15 mouse cellular contexts compared by ENCODE assay signal in the genomic region with DNA sequence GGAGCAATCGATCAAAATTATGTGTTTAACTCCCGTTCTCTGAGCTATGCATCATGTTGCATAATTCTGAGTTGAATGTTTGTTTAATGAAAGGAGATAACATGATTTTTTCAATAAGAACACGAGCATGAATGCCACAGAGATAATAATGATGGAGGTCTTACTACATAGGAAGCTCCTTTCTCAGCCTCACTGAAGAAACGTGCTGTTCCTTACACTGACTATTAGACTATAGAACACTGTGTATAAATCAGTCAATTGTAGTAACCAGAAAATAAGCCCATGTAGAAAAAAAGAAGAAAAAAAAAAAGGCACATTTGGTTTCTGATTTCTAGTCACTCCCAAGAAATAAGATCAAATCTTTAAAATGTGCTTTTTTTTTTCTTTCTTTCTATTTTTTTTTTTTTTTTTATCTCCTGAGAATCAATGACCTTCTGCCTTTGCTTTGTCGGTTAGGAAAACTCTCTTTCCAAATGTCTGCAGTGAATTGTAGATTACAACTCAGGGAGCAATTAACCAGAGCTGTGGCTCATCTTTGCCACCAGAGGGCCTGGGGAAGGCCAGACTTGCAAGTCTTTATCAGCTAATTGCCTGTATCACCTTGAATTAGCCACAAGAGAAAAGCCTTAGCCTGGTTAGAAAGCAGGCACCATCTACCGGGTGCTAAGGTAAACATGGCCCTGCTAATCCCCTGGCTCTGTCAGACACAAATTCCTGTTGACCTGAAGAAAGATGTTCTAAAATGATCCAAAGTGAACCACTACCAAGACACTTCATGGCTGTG.
DNase-seq lines count a peak whose midpoint lies in the region; ATAC-seq and TF ChIP-seq lines count a peak whose summit lies in the region.
"Had no signal": no experiment of that assay in that cellular context is flagged by ENCODE, and none has a peak within 500 bp of the region (broad histone marks: within the 10 kb centered on the region; RNA-seq: fewer than 3 reads in every experiment).

No protein-coding gene starts in this region.

- 52% methylated on average over 6 of the region's 6 CpGs for WGBS in liver, adult 2 months
- 56% methylated on average over 6 of the region's 6 CpGs for WGBS in liver, embryonic 11.5 days

- TF ChIP-seq EP300 in CH12.LX (IDR thresholded peaks at IDR 0.05; ENCODE audit: low read length): no peak

- no peaks in the 10 kb centered on the region for H3K27me3 ChIP-seq in liver, adult 2 months (ENCODE audit: control insufficient read depth, insufficient read depth, low read length)
- no peaks in the 10 kb centered on the region for H3K27me3 ChIP-seq in liver, embryonic 11.5 days (replicated peaks; ENCODE audit: control insufficient read depth, insufficient read depth, low read length)
- H3K27me3 ChIP-seq in CH12.LX (replicated peaks): no peaks in the 10 kb centered on the region
- H3K27me3 ChIP-seq: neural tube, embryonic 15.5 days had no signal

- no peaks in the 10 kb centered on the region for H3K9me3 ChIP-seq in liver, embryonic 11.5 days (ENCODE audit: control insufficient read depth, low read length)
- no peaks in the 10 kb centered on the region for H3K9me3 ChIP-seq in CH12.LX (replicated peaks; ENCODE audit: low read length)
- H3K9me3 ChIP-seq in ES-E14 (ENCODE audit: control insufficient read depth, insufficient read depth, low read depth, low read length): no peaks in the 10 kb centered on the region
- H3K9me3 ChIP-seq: neural tube, embryonic 15.5 days had no signal

- dilution Hi-C loops in CH12.LX (cut with MboI; ENCODE audit: extremely low pct_ligation_motif_present, extremely low pct_unique_long_range_greater_than_20kb, low sequenced_read_pairs): no loop called here

- no peaks in the 10 kb centered on the region for H3K36me3 ChIP-seq in liver, adult 2 months (ENCODE audit: control insufficient read depth, insufficient read depth, low read length)
- H3K36me3 ChIP-seq in liver, embryonic 11.5 days (ENCODE audit: control insufficient read depth, insufficient read depth, low read length): no peaks in the 10 kb centered on the region
- H3K36me3 ChIP-seq in CH12.LX (replicated peaks in 1 of 2; ENCODE audit: control insufficient read depth in 1 of 2, insufficient read depth in 1 of 2, low read length in 1 of 2) (no peaks in the 10 kb centered on the region), ES-E14 (ENCODE audit: control insufficient read depth, insufficient read depth, low read length, poor library complexity, severe bottlenecking) (no peaks in the 10 kb centered on the region)
- H3K36me3 ChIP-seq: neural tube, embryonic 15.5 days had no signal

- H3K79me2 ChIP-seq in liver, adult 2 months (ENCODE audit: control insufficient read depth, insufficient read depth, low read length): no peaks in the 10 kb centered on the region
- H3K79me2 ChIP-seq in CH12.LX (replicated peaks; ENCODE audit: control insufficient read depth, extremely low read depth, insufficient read depth, poor library complexity, severe bottlenecking): no peaks in the 10 kb centered on the region

- no peaks in the 10 kb centered on the region for H3K4me1 ChIP-seq in liver, adult 2 months (ENCODE audit: control insufficient read depth, insufficient read depth, low read length)
- no peaks in the 10 kb centered on the region for H3K4me1 ChIP-seq in liver, embryonic 11.5 days (replicated peaks; ENCODE audit: control insufficient read depth, insufficient read depth, low read length)
- H3K4me1 ChIP-seq in CH12.LX (ENCODE audit: control insufficient read depth in 1 of 2, insufficient read depth in 2 of 2) (peaks cover 0 to 6% of the 10 kb centered on the region in 2 experiments; a peak in 2 of 4 replicates), ES-E14 (ENCODE audit: control insufficient read depth in 2 of 2, insufficient read depth in 2 of 2, low read length in 2 of 2, poor library complexity in 1 of 2) (0 out of 4 replicates have a peak, but pooled peaks cover 0 to 2% of the 10 kb centered on the region in 2 experiments)

- TF ChIP-seq CTCF in liver, adult 2 months (IDR thresholded peaks at IDR 0.05; ENCODE audit: low read depth, low read length): peak; percentile 10; the same call in 1 of the 2 replicates
- TF ChIP-seq CTCF in CH12.LX (conservative IDR thresholded peaks at IDR 0.05 in 1 of 2, IDR thresholded peaks at IDR 0.05 in 1 of 2; ENCODE audit: low read depth in 2 of 2, low read length in 2 of 2): peak in 1 of 2 experiments; percentile 70; a peak in 2 of 4 replicates

- in situ Hi-C loops in CH12.LX (cut with MboI; ENCODE audit: low pct_ligation_motif_present, low pct_unique_long_range_greater_than_20kb, low sequenced_read_pairs): loop anchor here (25.0 kb wide), 1 partner anchor 449 kb away; no protein-coding TSS in a partner anchor
- in situ Hi-C loops in ES-E14 (cut with MboI; ENCODE audit: low sequenced_read_pairs in 2 of 2, unreplicated experiment in 2 of 2): no loop called here

- H3K4me3 ChIP-seq in liver, adult 2 months (ENCODE audit: insufficient read depth, low read depth, low read length): no peak overlapping the region
- H3K4me3 ChIP-seq in liver, embryonic 11.5 days (ENCODE audit: low read depth, low read length): no peak overlapping the region
- H3K4me3 ChIP-seq in CH12.LX (replicated peaks in 1 of 3; ENCODE audit: low read depth in 2 of 3, low read length in 2 of 3, poor library complexity in 1 of 3) (no peak overlapping the region), ES-E14 (ENCODE audit: insufficient read depth in 1 of 2, low read depth in 1 of 2, low read length in 2 of 2, poor library complexity in 1 of 2, severe bottlenecking in 1 of 2) (no peak overlapping the region)
- H3K4me3 ChIP-seq: neural tube, embryonic 15.5 days had no signal

- DNase-seq in liver, adult 2 months (ENCODE audit: extremely low read depth, low read depth, low spot score): no peak
- DNase-seq in liver, embryonic 11.5 days (ENCODE audit: low spot score): no peak
- DNase-seq in CH12.LX (ENCODE audit: extremely low read depth): peak; percentile 32
- no peak for DNase-seq in ES-E14 (ENCODE audit: low read depth, low spot score)
- DNase-seq in retina, embryonic 14.5 days (ENCODE audit: low spot score): peak; percentile 37
- DNase-seq in adrenal gland, postnatal 10 days: no peak
- DNase-seq: adrenal gland, postnatal 36 days; cerebellum, adult 11 months; kidney, postnatal 36 days; lung, adult 18-20 months; right cerebral cortex, postnatal 14 days had no signal

- no peak for TF ChIP-seq POLR2A in liver, adult 2 months (IDR thresholded peaks at IDR 0.05; ENCODE audit: extremely low read depth, insufficient read depth, low read length)
- TF ChIP-seq POLR2A in CH12.LX (IDR thresholded peaks at IDR 0.05; ENCODE audit: low read depth, low read length): no peak

- TF ChIP-seq RAD21 in CH12.LX (IDR thresholded peaks at IDR 0.05; ENCODE audit: low read depth, low read length): peak; percentile 38

- no peak for ATAC-seq in liver, embryonic 11.5 days (replicated peaks; ENCODE audit: low FRiP score)
- ATAC-seq in monocyte, adult 5-6 weeks (replicated peaks; ENCODE audit: insufficient number of reproducible peaks, low FRiP score, low TSS enrichment, poor library complexity, severe bottlenecking): no peak
- ATAC-seq: hindbrain, embryonic 16.5 days; midbrain, embryonic 16.5 days had no signal

- H3K4me2 ChIP-seq in liver, embryonic 11.5 days: no peak overlapping the region
- no peak overlapping the region for H3K4me2 ChIP-seq in CH12.LX (ENCODE audit: insufficient read depth, low read depth, poor library complexity, severe bottlenecking)
- H3K4me2 ChIP-seq: neural tube, embryonic 15.5 days had no signal

- H3K9ac ChIP-seq in liver, adult 2 months (ENCODE audit: low read depth, low read length): no peak overlapping the region
- H3K9ac ChIP-seq in liver, embryonic 11.5 days (ENCODE audit: low read depth, low read length): no peak overlapping the region
- no peak overlapping the region for H3K9ac ChIP-seq in CH12.LX (ENCODE audit: insufficient read depth, low read depth)
- H3K9ac ChIP-seq in ES-E14 (ENCODE audit: insufficient read depth, low read depth, low read length, poor library complexity, severe bottlenecking): no peak overlapping the region
- H3K9ac ChIP-seq: neural tube, embryonic 15.5 days had no signal

- H3K27ac ChIP-seq in liver, adult 2 months (replicated peaks; ENCODE audit: insufficient read depth, low read depth, low read length): no peak overlapping the region
- H3K27ac ChIP-seq in liver, embryonic 11.5 days (ENCODE audit: low read depth, low read length): no peak overlapping the region
- H3K27ac ChIP-seq in CH12.LX (ENCODE audit: insufficient read depth, low read depth): no peak overlapping the region
- H3K27ac ChIP-seq in ES-E14 (ENCODE audit: insufficient read depth, low read depth, low read length, poor library complexity, severe bottlenecking): no peak overlapping the region
- H3K27ac ChIP-seq: neural tube, embryonic 15.5 days had no signal

TF ChIP-seq in CH12.LX, 34 proteins besides CTCF, POLR2A, EP300 and RAD21:
- TF ChIP-seq MYC (IDR thresholded peaks at IDR 0.05; ENCODE audit: low read depth, low read length) (no peak), SMC3 (IDR thresholded peaks at IDR 0.05; ENCODE audit: low read depth, low read length) (peak; percentile 76)

TF ChIP-seq in ES-E14, 5 proteins besides CTCF, POLR2A, EP300 and RAD21:
- TF ChIP-seq CHD2 (IDR thresholded peaks at IDR 0.05; ENCODE audit: low read depth, low read length) (no peak), ZNF384 (IDR thresholded peaks at IDR 0.05; ENCODE audit: low read depth, low read length) (peak; percentile 46; the same call in 1 of the 2 replicates), ZC3H11A (IDR thresholded peaks at IDR 0.05; ENCODE audit: borderline replicate concordance, low read depth, low read length) (0 out of 2 replicates have a peak, but pooled peaks have one; percentile 3)
TF ChIP-seq in ES-E14: peak in this region for 2.

Comparison
In these comparisons a context has a peak if more than half of its experiments do, and no peak if none do; other contexts are left out.
1. DNase-seq: peak in CH12.LX (single experiment) and retina, embryonic 14.5 days (single experiment); none in liver, adult 2 months (single experiment), liver, embryonic 11.5 days (single experiment), ES-E14 (single experiment) and adrenal gland, postnatal 10 days (single experiment).